Comparison of ENCODE assay signal across 14 mouse cellular contexts in genomic region chr2:93682601-93683202, GRCm38 (mm10). TPM values are rescaled to one million over a fixed set of nuclear protein-coding genes. Genes with fewer than 3 reads are reported as not detected.
DNase-seq lines count a peak whose midpoint lies in the region; ATAC-seq and TF ChIP-seq lines count a peak whose summit lies in the region.
"Had no signal": no experiment of that assay in that cellular context is flagged by ENCODE, and none has a peak within 500 bp of the region (broad histone marks: within the 10 kb centered on the region; RNA-seq: fewer than 3 reads in every experiment).

No protein-coding gene starts in this region.

- H3K27ac ChIP-seq in liver, embryonic 13.5 days, result no peak overlapping the region
- peak overlapping the region; percentile 31; the same call in 1 of the 2 replicates for H3K27ac ChIP-seq in embryonic facial prominence, embryonic 10.5 days (replicated peaks)
- no peak overlapping the region for H3K27ac ChIP-seq in liver, embryonic 15.5 days (replicated peaks)
- no peak overlapping the region for H3K27ac ChIP-seq in forebrain, postnatal 0 days (ENCODE audit: low read depth, low read length)
- H3K27ac ChIP-seq: forebrain, embryonic 15.5 days; hindbrain, embryonic 15.5 days had no signal

- H3K4me3 ChIP-seq in liver, embryonic 13.5 days (replicated peaks), result no peak overlapping the region
- no peak overlapping the region for H3K4me3 ChIP-seq in embryonic facial prominence, embryonic 10.5 days
- H3K4me3 ChIP-seq in liver, embryonic 15.5 days (replicated peaks), result no peak overlapping the region
- H3K4me3 ChIP-seq in forebrain, postnatal 0 days (ENCODE audit: low read depth, low read length), result no peak overlapping the region
- H3K4me3 ChIP-seq: forebrain, embryonic 15.5 days; heart, embryonic 12.5 days; hindbrain, embryonic 15.5 days had no signal

- peak; percentile 36; the same call in 1 of the 2 replicates for ATAC-seq in liver, embryonic 13.5 days (ENCODE audit: low read depth)
- peak; percentile 42 for ATAC-seq in liver, embryonic 15.5 days (ENCODE audit: insufficient read depth)
- no peak for ATAC-seq in forebrain, postnatal 0 days
- ATAC-seq: forebrain, embryonic 15.5 days had no signal

- 39% methylated on average over 7 of the region's 7 CpGs for WGBS in liver, embryonic 13.5 days (ENCODE audit: insufficient replicate concordance)
- 88% methylated on average over 7 of the region's 7 CpGs for WGBS in embryonic facial prominence, embryonic 10.5 days
- 42% methylated on average over 7 of the region's 7 CpGs for WGBS in liver, embryonic 15.5 days (ENCODE audit: insufficient replicate concordance)
- WGBS in forebrain, postnatal 0 days, result 82% methylated on average over 7 of the region's 7 CpGs

- H3K4me1 ChIP-seq in liver, embryonic 13.5 days (replicated peaks), result peaks cover 8% of the 10 kb centered on the region
- H3K4me1 ChIP-seq in embryonic facial prominence, embryonic 10.5 days, result peaks cover 54% of the 10 kb centered on the region
- H3K4me1 ChIP-seq in liver, embryonic 15.5 days (replicated peaks), result no peaks in the 10 kb centered on the region
- H3K4me1 ChIP-seq in forebrain, postnatal 0 days (ENCODE audit: insufficient read depth), result no peaks in the 10 kb centered on the region
- H3K4me1 ChIP-seq: hindbrain, embryonic 15.5 days had no signal

- no peaks in the 10 kb centered on the region for H3K36me3 ChIP-seq in liver, embryonic 13.5 days
- H3K36me3 ChIP-seq in embryonic facial prominence, embryonic 10.5 days (replicated peaks), result peaks cover 20% of the 10 kb centered on the region
- no peaks in the 10 kb centered on the region for H3K36me3 ChIP-seq in liver, embryonic 15.5 days (replicated peaks)
- no peaks in the 10 kb centered on the region for H3K36me3 ChIP-seq in forebrain, postnatal 0 days (ENCODE audit: insufficient read depth)
- H3K36me3 ChIP-seq: forebrain, embryonic 15.5 days; heart, embryonic 12.5 days; hindbrain, embryonic 15.5 days had no signal

- TF ChIP-seq CTCF in forebrain, postnatal 0 days (IDR thresholded peaks at IDR 0.05; ENCODE audit: low read depth), result no peak

- H3K4me2 ChIP-seq in liver, embryonic 13.5 days, result no peak overlapping the region
- H3K4me2 ChIP-seq in liver, embryonic 15.5 days, result no peak overlapping the region
- no peak overlapping the region for H3K4me2 ChIP-seq in forebrain, postnatal 0 days (ENCODE audit: low read depth)
- H3K4me2 ChIP-seq: forebrain, embryonic 15.5 days; heart, embryonic 12.5 days; hindbrain, embryonic 15.5 days had no signal

- no peaks in the 10 kb centered on the region for H3K9me3 ChIP-seq in liver, embryonic 13.5 days (replicated peaks)
- H3K9me3 ChIP-seq in embryonic facial prominence, embryonic 10.5 days, result no peaks in the 10 kb centered on the region
- H3K9me3 ChIP-seq in liver, embryonic 15.5 days (replicated peaks), result no peaks in the 10 kb centered on the region
- H3K9me3 ChIP-seq in forebrain, postnatal 0 days (ENCODE audit: low read length), result no peaks in the 10 kb centered on the region
- H3K9me3 ChIP-seq: forebrain, embryonic 15.5 days; heart, embryonic 12.5 days; hindbrain, embryonic 15.5 days had no signal

- no peak for DNase-seq in liver, embryonic 13.5 days
- no peak for DNase-seq in liver
- DNase-seq in embryonic facial prominence, embryonic 10.5 days (ENCODE audit: low spot score), result no peak
- DNase-seq in layer of hippocampus, adult 8-10 months (ENCODE audit: low spot score in 2 of 2), result no peak
- DNase-seq in forebrain, postnatal 0 days, result no peak
- DNase-seq: adrenal gland, postnatal 10 days; cerebellum, adult 11-12 months; cerebellum, adult 9-10 months; cerebellum, postnatal 25 days; gastrocnemius, postnatal 14 days had no signal

- H3K9ac ChIP-seq in liver, embryonic 13.5 days, result no peak overlapping the region
- no peak overlapping the region for H3K9ac ChIP-seq in liver, embryonic 15.5 days
- H3K9ac ChIP-seq in forebrain, postnatal 0 days, result no peak overlapping the region
- H3K9ac ChIP-seq: forebrain, embryonic 15.5 days; heart, embryonic 12.5 days; hindbrain, embryonic 15.5 days had no signal

- H3K27me3 ChIP-seq in liver, embryonic 13.5 days, result no peaks in the 10 kb centered on the region
- H3K27me3 ChIP-seq in embryonic facial prominence, embryonic 10.5 days (replicated peaks; ENCODE audit: low read depth, poor library complexity, severe bottlenecking), result no peaks in the 10 kb centered on the region
- H3K27me3 ChIP-seq in liver, embryonic 15.5 days, result no peaks in the 10 kb centered on the region
- H3K27me3 ChIP-seq in forebrain, postnatal 0 days (ENCODE audit: insufficient read depth, low read length), result no peaks in the 10 kb centered on the region
- H3K27me3 ChIP-seq: forebrain, embryonic 15.5 days; heart, embryonic 12.5 days; hindbrain, embryonic 15.5 days had no signal

RNA-seq across cellular contexts. Expression of gene Alx4, which starts 40.5 kb away (rescaled TPM):
- polyA plus RNA-seq in liver, embryonic 13.5 days (2015; fragmentation: Nextera tagmentation; extraction: Ambion mirVana), result 0.05 and 0.06 TPM in 2 replicates
- 22.4 and 22.7 TPM in 2 replicates for polyA plus RNA-seq in embryonic facial prominence, embryonic 10.5 days (2016; fragmentation: Nextera tagmentation; extraction: Ambion mirVana)
- polyA plus RNA-seq in liver, embryonic 15.5 days (2015; fragmentation: Nextera tagmentation; extraction: Ambion mirVana), result 0.02 TPM in 1 of 2 replicates, not detected in the other
- 1 to 10 TPM in 2 of 4 experiments, under 1 TPM in 2; 0.85 to 1.1 (median 0.97) TPM for total RNA-seq in layer of hippocampus, adult 8-10 months (2022)
- total RNA-seq in forebrain, postnatal 0 days (2014; rRNA removed), result 2.6 and 4.2 TPM in 2 replicates
- 0.58 and 0.72 TPM in 2 replicates for polyA plus RNA-seq in forebrain, postnatal 0 days (2015; fragmentation: Nextera tagmentation; extraction: Ambion mirVana)

Comparison
In these comparisons a context has a peak if more than half of its experiments do, and no peak if none do; other contexts are left out.
1. RNA of gene Alx4, which starts 40.5 kb away (polyA plus RNA-seq): 22.4 to 22.7 TPM in embryonic facial prominence, embryonic 10.5 days; 0.58 to 0.72 TPM in forebrain, postnatal 0 days, 0.05 to 0.06 TPM in liver, embryonic 13.5 days and 0.02 TPM in liver, embryonic 15.5 days; every median in the first group is over 10 times any median in the second.